Mouse (Mus musculus) liver, adult (tissue): Measurements from ENCODE around the gene Thrap3.
A peak's percentile ranks its signal among the peaks of the same experiment; 100 is the strongest.

ENCODE experiments used
- GATA4 ChIP-seq: IDR thresholded peaks from 2 replicates; pipeline ENCODE4 v1.6.1; 2014; ENCODE audit warnings: mild to moderate bottlenecking, low read length; ENCODE audit not compliant: insufficient replicate concordance

Gene Thrap3

GRCm38 (mm10) chr4:126228144-126228543 lies 25.6 kb upstream of the Thrap3 start:
- no peak for TF ChIP-seq GATA4

- TF ChIP-seq GATA4 = no peak
Measured at GRCm38 (mm10) chr4:126227077-126227761, 24.7 kb upstream of the Thrap3 start.

GRCm38 (mm10) chr4:126226640-126227039 lies 24.1 kb upstream of the Thrap3 start:
- TF ChIP-seq GATA4 = no peak

GRCm38 (mm10) chr4:126222631-126223030 lies 20.1 kb upstream of the Thrap3 start:
- TF ChIP-seq GATA4 = no peak

GRCm38 (mm10) chr4:126220045-126220444 lies 17.5 kb upstream of the Thrap3 start:
- no peak for TF ChIP-seq GATA4

- no peak for TF ChIP-seq GATA4
Measured at GRCm38 (mm10) chr4:126217771-126218170, 15.2 kb upstream of the Thrap3 start.

- TF ChIP-seq GATA4 = no peak
Measured at GRCm38 (mm10) chr4:126207081-126207480, 4.5 kb upstream of the Thrap3 start.

- TF ChIP-seq GATA4 = no peak
Measured at GRCm38 (mm10) chr4:126205386-126205785, 2.8 kb upstream of the Thrap3 start.

- no peak for TF ChIP-seq GATA4
Measured at GRCm38 (mm10) chr4:126204661-126205230, 2.2 kb upstream of the Thrap3 start.

GRCm38 (mm10) chr4:126204016-126204415 lies 1.5 kb upstream of the Thrap3 start:
- no peak for TF ChIP-seq GATA4

GRCm38 (mm10) chr4:126203336-126203895 lies 856 bp upstream of the Thrap3 start:
- TF ChIP-seq GATA4 = no peak

- no peak for TF ChIP-seq GATA4
Measured at GRCm38 (mm10) chr4:126201514-126202302, 852 bp downstream of the Thrap3 start.

- no peak for TF ChIP-seq GATA4
Measured at GRCm38 (mm10) chr4:126200656-126201055, 1.9 kb downstream of the Thrap3 start.

- no peak for TF ChIP-seq GATA4
Measured at GRCm38 (mm10) chr4:126200036-126200435, 2.5 kb downstream of the Thrap3 start.

GRCm38 (mm10) chr4:126199556-126199955 lies 3.0 kb downstream of the Thrap3 start:
- TF ChIP-seq GATA4 = peak; percentile 51; the same call in 1 of the 2 replicates

GRCm38 (mm10) chr4:126197485-126197884 lies 5.1 kb downstream of the Thrap3 start:
- TF ChIP-seq GATA4 = no peak

- TF ChIP-seq GATA4 = no peak
Measured at GRCm38 (mm10) chr4:126194916-126195315, 7.6 kb downstream of the Thrap3 start.
